Comparison of ENCODE assay signal across 8 mouse cellular contexts in the genomic region with DNA sequence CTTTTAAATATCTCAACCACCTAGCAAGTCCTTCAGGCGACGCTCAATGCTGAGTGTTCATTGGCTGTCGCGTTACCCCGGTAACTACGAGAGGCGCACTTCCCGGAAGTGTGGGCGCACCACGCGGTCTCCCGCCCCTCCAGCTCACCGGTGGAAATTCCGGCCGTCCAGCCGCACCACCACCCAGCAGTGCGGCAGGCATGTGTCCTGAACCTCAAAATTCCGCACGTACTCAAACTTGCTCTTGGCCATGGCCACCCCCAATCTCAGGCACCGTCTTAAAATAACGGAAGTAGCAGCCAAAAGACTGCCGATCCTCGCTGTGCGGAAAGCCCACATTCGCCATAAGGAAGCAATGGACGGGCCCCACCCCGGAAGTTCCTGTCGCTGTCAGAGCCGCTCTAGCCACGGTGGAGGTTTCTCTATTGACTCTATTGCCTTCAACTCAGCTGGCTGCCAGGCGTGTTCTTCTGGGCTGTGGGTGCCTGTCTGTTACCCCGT. TPM values are rescaled to one million over a fixed set of nuclear protein-coding genes. Genes with fewer than 3 reads are reported as not detected.
A peak's percentile ranks its signal among the peaks of the same experiment; 100 is the strongest.
DNase-seq lines count a peak whose midpoint lies in the region; ATAC-seq and TF ChIP-seq lines count a peak whose summit lies in the region.

A gene (minus strand): TSS at position 368 of the 501 bp plus-strand sequence.

- peak; percentile 97 for ATAC-seq in erythroblast, adult 5-6 weeks (replicated peaks; ENCODE audit: low FRiP score, poor library complexity, severe bottlenecking)
- peak; percentile 97 for ATAC-seq in heart, embryonic 11.5 days (replicated peaks; ENCODE audit: insufficient number of reproducible peaks, low FRiP score, low TSS enrichment)
- peak; percentile 99 for ATAC-seq in kidney, embryonic 16.5 days (ENCODE audit: low FRiP score, low TSS enrichment)

- TF ChIP-seq CTCF in liver, adult 2 months (IDR thresholded peaks at IDR 0.05; ENCODE audit: low read depth, low read length): 0 out of 2 replicates have a peak, but pooled peaks have one; percentile 2

- peak within 1 kb of the TSS; percentile 50; the same call in 1 of the 2 replicates for H3K27ac ChIP-seq in heart, embryonic 11.5 days (ENCODE audit: low read depth, low read length)
- peak within 1 kb of the TSS; percentile 73; the same call in 1 of the 2 replicates for H3K27ac ChIP-seq in kidney, embryonic 16.5 days (ENCODE audit: low read length)
- peak within 1 kb of the TSS; percentile 97 for H3K27ac ChIP-seq in liver, adult 2 months (replicated peaks; ENCODE audit: insufficient read depth, low read depth, low read length)

- no peaks in the 10 kb centered on the region for H3K9me3 ChIP-seq in heart, embryonic 11.5 days (replicated peaks; ENCODE audit: control insufficient read depth, low read length)
- H3K9me3 ChIP-seq in kidney, embryonic 16.5 days (ENCODE audit: low read length): no peaks in the 10 kb centered on the region

- under 1% methylated on average over 32 of the region's 32 CpGs for WGBS in heart, embryonic 11.5 days (ENCODE audit: insufficient replicate concordance)
- 0% methylated on average over 32 of the region's 32 CpGs for WGBS in kidney, embryonic 16.5 days
- WGBS in liver, adult 2 months: under 1% methylated on average over 32 of the region's 32 CpGs

- TF ChIP-seq POLR2A in liver, adult 2 months (IDR thresholded peaks at IDR 0.05; ENCODE audit: extremely low read depth, insufficient read depth, low read length): no peak
- no peak for TF ChIP-seq POLR2A in myocyte (IDR thresholded peaks at IDR 0.05; ENCODE audit: insufficient read length, low read depth)

- no peaks in the 10 kb centered on the region for H3K4me1 ChIP-seq in heart, embryonic 11.5 days (ENCODE audit: control insufficient read depth, insufficient read depth, low read length)
- H3K4me1 ChIP-seq in kidney, embryonic 16.5 days (ENCODE audit: insufficient read depth, low read length): peaks cover 3% of the 10 kb centered on the region; the same call in 1 of the 2 replicates
- 0 out of 2 replicates have a peak, but pooled peaks cover 3% of the 10 kb centered on the region for H3K4me1 ChIP-seq in liver, adult 2 months (ENCODE audit: control insufficient read depth, insufficient read depth, low read length)

- peak; percentile 94 for DNase-seq in B cell, adult 2 months
- DNase-seq in brain, adult 2 months (ENCODE audit: low read depth, low spot score): peak; percentile 97
- peak; percentile 87 for DNase-seq in liver, adult 2 months (ENCODE audit: extremely low read depth, low read depth, low spot score)
- DNase-seq in splenic B cell, adult 2 months (ENCODE audit: low read depth, low spot score): peak; percentile 98

- peak within 1 kb of the TSS; percentile 78 for H3K4me2 ChIP-seq in heart, embryonic 11.5 days
- peak within 1 kb of the TSS; percentile 67 for H3K4me2 ChIP-seq in kidney, embryonic 16.5 days (replicated peaks; ENCODE audit: low read depth, low read length)
- H3K4me2 ChIP-seq in myocyte (ENCODE audit: low read depth): peak within 1 kb of the TSS; percentile 81

- H3K79me2 ChIP-seq in liver, adult 2 months (ENCODE audit: control insufficient read depth, insufficient read depth, low read length): no peaks in the 10 kb centered on the region
- peaks cover 6% of the 10 kb centered on the region for H3K79me2 ChIP-seq in myocyte (ENCODE audit: control insufficient read depth, insufficient read depth)

- H3K27me3 ChIP-seq in heart, embryonic 11.5 days (ENCODE audit: control insufficient read depth, insufficient read depth, low read length): no peaks in the 10 kb centered on the region
- H3K27me3 ChIP-seq in kidney, embryonic 16.5 days (ENCODE audit: insufficient read depth, low read length): no peaks in the 10 kb centered on the region
- H3K27me3 ChIP-seq in liver, adult 2 months (ENCODE audit: control insufficient read depth, insufficient read depth, low read length): no peaks in the 10 kb centered on the region
- H3K27me3 ChIP-seq in myocyte (ENCODE audit: control insufficient read depth, insufficient read depth, insufficient read length): no peaks in the 10 kb centered on the region
- H3K27me3 ChIP-seq in splenic B cell, adult 2 months (ENCODE audit: control insufficient read depth, insufficient read depth, low read length, poor library complexity, severe bottlenecking): no peaks in the 10 kb centered on the region

- H3K9ac ChIP-seq in heart, embryonic 11.5 days (ENCODE audit: low read depth, low read length): peak within 1 kb of the TSS; percentile 62
- peak within 1 kb of the TSS; percentile 69 for H3K9ac ChIP-seq in kidney, embryonic 16.5 days (replicated peaks; ENCODE audit: low read length)
- peak within 1 kb of the TSS; percentile 91 for H3K9ac ChIP-seq in liver, adult 2 months (ENCODE audit: low read depth, low read length)

- H3K4me3 ChIP-seq in heart, embryonic 11.5 days (ENCODE audit: low read depth, low read length): peak within 1 kb of the TSS; percentile 61
- H3K4me3 ChIP-seq in kidney, embryonic 16.5 days (ENCODE audit: low read length): peak within 1 kb of the TSS; percentile 71
- H3K4me3 ChIP-seq in liver, adult 2 months (ENCODE audit: insufficient read depth, low read depth, low read length): peak within 1 kb of the TSS; percentile 94
- peak within 1 kb of the TSS; percentile 35 for H3K4me3 ChIP-seq in myocyte

- 0 out of 2 replicates have a peak, but pooled peaks cover 3% of the 10 kb centered on the region for H3K36me3 ChIP-seq in heart, embryonic 11.5 days (ENCODE audit: control insufficient read depth, insufficient read depth, low read length)
- 0 out of 2 replicates have a peak, but pooled peaks cover 7% of the 10 kb centered on the region for H3K36me3 ChIP-seq in kidney, embryonic 16.5 days (ENCODE audit: insufficient read depth, low read length)
- H3K36me3 ChIP-seq in liver, adult 2 months (ENCODE audit: control insufficient read depth, insufficient read depth, low read length): peaks cover 8% of the 10 kb centered on the region; the same call in 1 of the 2 replicates
- H3K36me3 ChIP-seq in myocyte (ENCODE audit: control insufficient read depth, insufficient read depth): peaks cover 2% of the 10 kb centered on the region
- no peaks in the 10 kb centered on the region; the same call in 1 of the 2 replicates for H3K36me3 ChIP-seq in splenic B cell, adult 2 months (ENCODE audit: control insufficient read depth, insufficient read depth, low read length, poor library complexity, severe bottlenecking)

- peak within 1 kb of the TSS; percentile 9 for H3ac ChIP-seq in myocyte (ENCODE audit: control insufficient read depth, insufficient read length)

TF ChIP-seq in myocyte, 11 proteins besides CTCF, POLR2A, EP300 and RAD21:
- TF ChIP-seq MYOG (IDR thresholded peaks at IDR 0.05; ENCODE audit: control insufficient read depth in 1 of 3, insufficient read depth in 1 of 3, insufficient read length in 2 of 3, low read depth in 2 of 3): no peak
- TF ChIP-seq TCF3 (IDR thresholded peaks at IDR 0.05; ENCODE audit: insufficient read length, low read depth): no peak
- no peak for TF ChIP-seq POLR2AphosphoS2 (IDR thresholded peaks at IDR 0.05; ENCODE audit: insufficient read length, low read depth)
- TF ChIP-seq MAX (IDR thresholded peaks at IDR 0.05; ENCODE audit: low read depth): peak; percentile 34
- no peak for TF ChIP-seq MYOD1 (IDR thresholded peaks at IDR 0.05; ENCODE audit: control insufficient read depth in 1 of 3, insufficient read length in 2 of 3, low read depth in 2 of 3)
- no peak for TF ChIP-seq TCF12 (IDR thresholded peaks at IDR 0.05; ENCODE audit: insufficient read depth, poor library complexity, severe bottlenecking)
- TF ChIP-seq E2F4 (IDR thresholded peaks at IDR 0.05; ENCODE audit: insufficient read depth): no peak
- TF ChIP-seq REST (IDR thresholded peaks at IDR 0.05; ENCODE audit: insufficient read depth, insufficient read length): no peak
- TF ChIP-seq SRF (IDR thresholded peaks at IDR 0.05; ENCODE audit: control insufficient read depth, insufficient read length, low read depth): peak; percentile 70
- TF ChIP-seq CEBPB (IDR thresholded peaks at IDR 0.05; ENCODE audit: insufficient read depth, poor library complexity, severe bottlenecking): no peak
- no peak for TF ChIP-seq USF1 (IDR thresholded peaks at IDR 0.05; ENCODE audit: low read depth)

RNA-seq across cellular contexts. Expression of the gene that starts here (rescaled TPM):
- total RNA-seq in erythroblast, adult 5-6 weeks (2015; ENCODE audit: low replicate concordance): 6.5 and 8.5 TPM in 2 replicates
- total RNA-seq in erythroblast, adult 5-6 weeks (2017; ENCODE audit: low replicate concordance): 1.8 and 2.9 TPM in 2 replicates
- polyA plus RNA-seq in heart, embryonic 11.5 days (2014; fragmentation: Nextera tagmentation; extraction: Ambion mirVana): 9.5 and 9.6 TPM in 2 replicates
- 14.2 and 16.2 TPM in 2 replicates for polyA plus RNA-seq in kidney, embryonic 16.5 days (2015; fragmentation: Nextera tagmentation; extraction: Ambion mirVana)
- total RNA-seq in liver, adult 2 months (2014; rRNA removed): 2.6 and 3.0 TPM in 2 replicates
- 2.8 and 3.1 TPM in 2 replicates for polyA plus RNA-seq in liver, adult 2 months (2012; rRNA removed)
- 14.8 TPM for polyA plus RNA-seq in myocyte (2012; fragmentation: generic; extraction: Trizol)

Comparison
In these comparisons a context has a peak if more than half of its experiments do, and no peak if none do; other contexts are left out.
1. Peak in every context shown above with its lines: DNase-seq, ATAC-seq, H3K4me3 ChIP-seq and H3K27ac ChIP-seq.
2. H3K4me3 ChIP-seq: peak in every context shown above with its lines; median percentile 94 in liver, adult 2 months; 71 in kidney, embryonic 16.5 days; 61 in heart, embryonic 11.5 days; 35 in myocyte.